Mouse (Mus musculus) pancreas, adult 10 weeks (tissue): ENCODE measurements around the gene Gramd1b. TPM values are rescaled to one million over a fixed set of nuclear protein-coding genes. Genes with fewer than 3 reads are reported as not detected.

Experiments
- polyA plus RNA-seq: library from polyadenylated mRNA; stranded (reverse); fragments of 350-450 nt; fragmentation: Illumina TruSeq; extraction: RNeasy Lipid Tissue Mini Kit (QIAGEN cat#74804); gene quantifications from one replicate; pipeline ENCODE4 v1.2.3, GENCODE M21; 2015; ENCODE audit warnings: low read depth, low replicate concordance; ENCODE audit not compliant: insufficient read depth

The Gramd1b gene
- 8.5 TPM for polyA plus RNA-seq

GRCm38 (mm10) chr9:40531027-40531621 is at the start of gene Gramd1b:
Gene Gramd1b (minus strand): TSS chr9:40531383.

DNA sequence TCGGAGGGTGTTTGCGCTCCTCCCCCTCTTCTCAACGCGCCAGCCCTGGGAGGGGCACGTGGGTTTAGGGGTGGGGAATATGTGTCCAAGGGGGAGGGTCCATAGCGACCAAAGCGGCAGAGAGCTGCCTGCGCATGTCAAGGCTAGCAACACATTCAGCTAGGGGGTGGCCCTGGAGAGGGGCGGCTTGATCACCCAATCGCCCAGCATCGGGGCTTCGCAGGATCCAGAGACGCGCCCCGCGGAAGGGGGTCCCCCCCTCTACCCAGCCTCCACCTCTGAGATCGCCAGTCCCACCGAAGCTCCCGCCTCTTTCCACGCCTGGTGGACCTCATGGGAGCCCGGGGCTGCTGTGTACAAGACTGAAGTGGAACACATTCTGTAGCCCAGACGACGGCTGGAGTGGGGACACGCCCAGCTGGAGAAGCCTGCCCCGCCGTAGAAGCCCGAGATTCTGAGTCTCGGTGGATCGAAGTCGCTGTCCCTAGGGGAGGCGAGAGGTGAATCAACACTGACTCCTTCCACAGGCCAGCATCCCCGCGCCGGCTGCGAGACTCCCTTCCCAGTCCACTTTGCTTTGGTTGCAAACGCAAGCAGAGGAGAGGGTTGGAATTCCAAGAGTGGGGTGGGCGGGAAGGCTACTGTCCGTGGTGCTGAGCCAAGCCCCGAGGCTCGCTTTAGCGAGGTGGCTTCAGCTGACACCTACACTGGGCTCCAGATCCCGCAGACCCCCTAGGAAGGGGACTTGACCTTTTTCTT is 261.9 kb downstream of the Gramd1b start, which contains the start of gene Scn3b:
Gene Scn3b (plus strand): TSS at position 115 of the 759 bp plus-strand sequence.

Other genes starting within 250 kb of the Gramd1b start
- gene Gm21915, start 139.2 kb upstream of the Gramd1b start, polyA plus RNA-seq: not detected
- gene Clmp, start 154.6 kb upstream of the Gramd1b start, polyA plus RNA-seq: 2.1 TPM